Mouse (Mus musculus): ENCODE data around the gene Gm15262.
"Not testable (repeated sequence)": the region's sequence is repeated elsewhere in the genome, so short reads cannot be mapped to it uniquely, and the experiment has no call there.

Gm15262 gene

GRCm38 (mm10) chrX:161287156-161287555, at the start of gene Gm15262:
TSS of gene Gm15262 (plus strand) at chrX:161287456.
- DNase-seq, result not testable (repeated sequence)

GRCm38 (mm10) chrX:161308131-161308530, 20.9 kb downstream of the Gm15262 start:
- DNase-seq, result no peak

- no peak for DNase-seq
Measured at GRCm38 (mm10) chrX:161316443-161316842, 29.2 kb downstream of the Gm15262 start.

GRCm38 (mm10) chrX:161370927-161371326, 83.7 kb downstream of the Gm15262 start:
- no peak for DNase-seq

- DNase-seq, result no peak
Measured at GRCm38 (mm10) chrX:161371461-161371860, 84.2 kb downstream of the Gm15262 start.

- DNase-seq, result peak; percentile 38
Measured at GRCm38 (mm10) chrX:161375568-161375967, 88.3 kb downstream of the Gm15262 start.

GRCm38 (mm10) chrX:161385791-161386190, 98.5 kb downstream of the Gm15262 start:
- DNase-seq, result peak; percentile 27

- no peak for DNase-seq
Measured at GRCm38 (mm10) chrX:161387942-161388341, 100.7 kb downstream of the Gm15262 start.

GRCm38 (mm10) chrX:161399110-161399509, 111.9 kb downstream of the Gm15262 start:
- peak; percentile 86 for DNase-seq

GRCm38 (mm10) chrX:161411151-161411550, 123.9 kb downstream of the Gm15262 start:
- DNase-seq, result no peak

Data from kidney, postnatal 10 days (tissue).